Mouse (Mus musculus): ENCODE results near the gene Rxylt1. TPM values are rescaled to one million over a fixed set of nuclear protein-coding genes. Genes with fewer than 3 reads are reported as not detected.

Gene Rxylt1
- total RNA-seq, 2 experiments from 2014 or later, result 31.6 to 32.1 TPM

DNA sequence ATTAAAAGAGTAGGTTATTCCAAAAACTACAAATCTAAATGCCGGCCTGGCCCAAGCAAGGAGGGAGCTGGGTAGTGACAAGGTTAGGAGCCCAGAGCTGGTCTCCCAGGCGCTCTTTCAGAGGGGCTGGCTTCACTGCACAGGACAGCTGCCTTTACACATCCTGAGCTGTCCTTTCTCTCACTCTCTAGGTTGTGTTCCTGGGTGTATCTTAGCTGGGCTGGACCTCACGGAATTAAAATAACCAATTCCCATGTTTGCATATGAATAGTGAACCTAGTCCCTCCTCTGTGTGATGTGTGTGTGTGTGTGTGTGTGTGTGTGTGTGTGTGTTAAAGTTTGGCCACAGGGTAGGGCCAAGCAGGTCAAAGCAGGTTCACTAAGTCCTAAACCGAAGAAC, 52.2 kb downstream of the Rxylt1 start:
- DNase-seq, result no peak

DNA sequence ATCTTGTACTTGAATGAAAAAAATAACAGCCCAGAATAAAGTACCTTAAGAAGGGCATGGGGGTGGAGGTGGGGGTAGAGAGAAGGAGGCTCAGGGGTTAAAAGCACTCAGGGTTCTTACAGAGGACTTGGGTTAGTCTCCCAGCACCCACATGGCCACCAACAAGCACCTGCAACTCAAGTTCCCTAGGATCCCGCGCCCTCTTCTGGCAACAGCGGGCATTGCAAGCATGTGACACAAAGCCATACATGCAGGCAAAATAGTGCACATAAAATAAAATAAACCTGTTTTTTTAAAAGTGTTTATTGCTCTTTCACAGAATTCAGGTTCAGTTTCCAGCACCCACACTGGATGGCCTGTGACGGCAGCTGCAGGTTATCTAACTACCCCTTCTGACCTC, 56.8 kb downstream of the Rxylt1 start:
- no peak for DNase-seq

DNA sequence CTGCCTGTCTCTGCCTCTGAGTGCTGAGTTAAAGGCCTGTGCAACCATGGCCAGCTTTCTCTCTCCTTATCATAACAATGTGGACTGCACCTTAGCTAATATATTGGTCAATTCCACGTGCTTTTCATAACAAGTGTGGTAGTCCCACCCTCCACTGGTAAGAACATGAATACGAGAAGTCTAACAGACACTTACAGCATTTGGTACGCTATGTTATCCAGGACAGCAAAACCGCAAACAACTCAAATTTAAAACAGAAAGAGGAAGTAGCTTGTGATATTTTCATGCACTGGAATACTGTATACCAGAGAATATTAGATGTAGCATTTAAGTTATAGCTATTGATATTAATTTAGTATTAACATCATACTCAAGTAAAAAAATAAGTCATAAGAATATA, 57.6 kb downstream of the Rxylt1 start:
- DNase-seq, result no peak

DNA sequence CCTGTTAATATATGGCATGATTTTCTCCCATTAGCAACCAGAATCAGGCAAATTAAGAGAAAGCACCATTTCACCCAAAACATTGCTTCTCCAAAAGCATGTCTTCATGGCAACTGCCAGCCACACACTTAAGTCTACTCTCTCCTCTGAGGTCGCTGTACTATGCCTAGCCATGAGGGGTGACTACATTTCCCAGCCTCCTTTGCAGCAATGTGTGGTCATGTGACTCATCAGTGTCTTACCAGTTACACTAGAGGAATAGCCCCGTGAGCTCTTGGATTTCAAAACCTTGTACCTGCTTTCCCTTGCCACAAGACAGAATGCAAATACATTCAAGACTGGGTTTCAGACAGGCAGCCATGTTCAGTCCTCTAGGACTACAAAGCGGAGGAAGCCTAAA, 58.6 kb downstream of the Rxylt1 start:
- no peak for DNase-seq

DNA sequence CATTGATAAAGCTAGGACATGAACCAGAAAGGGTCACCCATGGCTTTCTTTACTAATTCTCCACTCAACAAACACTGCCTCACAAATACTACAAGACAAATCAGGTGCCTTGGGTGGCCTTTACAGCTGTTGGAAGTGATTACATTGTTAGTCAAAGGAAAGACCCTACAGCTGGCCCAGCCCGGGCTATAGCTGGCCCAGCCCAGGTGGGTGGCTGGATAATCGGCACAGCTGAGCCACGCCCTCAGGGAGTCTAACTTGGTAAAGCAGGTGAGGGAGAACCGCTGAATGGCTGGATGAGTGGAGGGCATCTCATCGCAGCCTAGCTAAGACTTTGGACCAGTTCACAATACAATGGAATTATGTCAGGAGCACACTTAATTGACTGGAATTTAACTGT, 63.9 kb downstream of the Rxylt1 start:
- DNase-seq, result no peak

DNA sequence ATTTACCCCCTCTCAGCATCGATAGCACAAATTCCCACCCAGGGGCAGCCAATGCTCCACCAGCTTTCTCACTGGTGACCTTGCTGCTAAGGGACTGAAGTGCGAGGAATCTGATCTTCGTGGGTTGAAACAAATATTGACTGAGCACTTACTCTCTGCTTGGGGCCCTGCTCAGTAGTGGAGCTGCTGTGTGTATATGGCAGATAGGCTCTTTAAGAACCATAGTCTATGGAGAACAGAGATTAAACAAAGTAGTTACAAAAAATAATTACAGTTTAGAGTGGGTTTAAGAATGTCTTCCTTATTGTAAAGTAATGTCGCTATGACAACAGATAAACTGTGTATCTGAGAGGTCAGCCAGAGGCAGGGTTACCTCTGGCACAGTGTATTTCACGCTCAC, 66.8 kb downstream of the Rxylt1 start:
- DNase-seq, result no peak

DNA sequence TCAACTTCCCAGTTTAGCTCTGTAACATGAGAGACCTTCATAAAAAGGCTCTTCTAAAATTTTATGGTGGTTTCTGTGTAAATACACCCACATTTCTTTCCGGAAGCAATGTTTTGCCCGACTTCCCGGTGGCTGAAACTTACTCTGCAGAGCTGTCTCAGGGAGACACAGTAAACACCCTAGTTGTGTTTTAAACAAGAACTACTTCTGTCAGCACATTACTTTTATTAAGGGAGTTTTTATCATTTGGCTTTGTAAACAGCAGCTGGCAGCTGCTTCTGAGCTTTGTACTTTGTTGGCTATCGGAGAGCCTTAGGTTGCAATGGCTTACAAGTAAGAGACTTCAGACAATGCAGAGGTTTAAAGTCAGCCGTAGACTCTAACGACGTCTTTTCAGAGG, 67.4 kb downstream of the Rxylt1 start:
- no peak for DNase-seq

Other genes starting within 250 kb of the Rxylt1 start
- 1 to 10 TPM; 1.4 to 1.7 TPM for gene Srgap1, start 50.1 kb downstream of the Rxylt1 start, total RNA-seq (2021)

Data from gastrocnemius, postnatal 25 days (tissue).